Mouse (Mus musculus): Measurements from ENCODE around the gene Eed. TPM values are rescaled to one million over a fixed set of nuclear protein-coding genes. Genes with fewer than 3 reads are reported as not detected.
A peak's percentile ranks its signal among the peaks of the same experiment; 100 is the strongest.

Gene Eed
- total RNA-seq, 2 experiments from 2014 or later: 27.1 to 31.3 TPM

DNA sequence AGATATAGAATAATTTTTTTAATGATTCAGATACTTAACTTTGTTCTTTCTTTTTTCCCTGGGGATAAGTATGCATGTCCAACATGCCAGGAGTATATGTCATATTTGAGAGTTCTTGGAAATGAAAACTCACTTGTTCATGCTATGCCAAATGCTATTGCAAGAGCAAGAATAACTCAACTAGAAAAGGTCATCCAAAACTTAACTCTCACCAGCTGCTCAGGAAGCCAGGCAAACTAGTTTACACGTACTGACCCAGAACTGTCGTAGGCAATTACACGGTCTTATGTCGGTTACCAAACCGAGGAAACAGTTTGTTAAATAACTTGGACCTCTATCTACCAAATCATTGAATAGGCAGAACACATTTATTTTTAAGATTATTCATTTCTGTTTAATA lies 64.1 kb downstream of the Eed start:
- no peak for DNase-seq
- intact Hi-C loops (cut with DNase I): no loop called here

- intact Hi-C loops (cut with DNase I): no loop called here
- DNase-seq: no peak
These were observed 67.2 kb downstream of the Eed start for GRCm38 (mm10) chr7:89913432-89914158.

- intact Hi-C loops (cut with DNase I): no loop called here
- no peak for DNase-seq
These were observed 68.4 kb downstream of the Eed start for GRCm38 (mm10) chr7:89912356-89912755.

- no peak for DNase-seq
- intact Hi-C loops (cut with DNase I): loop anchor here (5.0 kb wide), 1 partner anchor 407 kb away; no protein-coding TSS in a partner anchor
These were observed 71.1 kb downstream of the Eed start for GRCm38 (mm10) chr7:89909711-89910110.

GRCm38 (mm10) chr7:89908899-89909621 lies 71.7 kb downstream of the Eed start:
- intact Hi-C loops (cut with DNase I): loop anchor here (5.0 kb wide), 1 partner anchor 407 kb away; no protein-coding TSS in a partner anchor
- no peak for DNase-seq

DNA sequence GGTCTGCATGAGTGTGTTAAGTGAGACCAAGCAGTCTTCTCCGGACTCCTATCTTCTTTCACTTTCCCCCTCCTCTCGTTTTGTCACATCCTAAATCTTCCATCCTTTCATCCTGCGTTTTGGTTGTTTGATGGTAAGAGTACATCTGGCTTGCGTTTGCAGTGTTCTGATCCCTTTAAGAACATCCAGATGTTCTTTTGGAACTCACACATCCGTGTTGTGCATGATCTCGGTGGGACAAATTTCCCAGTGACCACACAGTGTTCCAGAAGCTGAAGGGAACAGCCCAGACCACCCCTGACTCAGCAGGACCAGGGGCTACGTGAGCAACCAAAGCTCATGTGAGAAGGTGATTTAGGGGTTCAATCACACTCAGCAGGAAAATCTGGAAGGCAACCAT lies 72.4 kb downstream of the Eed start:
- no peak for DNase-seq
- intact Hi-C loops (cut with DNase I): loop anchor here (5.0 kb wide), 1 partner anchor 406 kb away; no protein-coding TSS in a partner anchor

DNA sequence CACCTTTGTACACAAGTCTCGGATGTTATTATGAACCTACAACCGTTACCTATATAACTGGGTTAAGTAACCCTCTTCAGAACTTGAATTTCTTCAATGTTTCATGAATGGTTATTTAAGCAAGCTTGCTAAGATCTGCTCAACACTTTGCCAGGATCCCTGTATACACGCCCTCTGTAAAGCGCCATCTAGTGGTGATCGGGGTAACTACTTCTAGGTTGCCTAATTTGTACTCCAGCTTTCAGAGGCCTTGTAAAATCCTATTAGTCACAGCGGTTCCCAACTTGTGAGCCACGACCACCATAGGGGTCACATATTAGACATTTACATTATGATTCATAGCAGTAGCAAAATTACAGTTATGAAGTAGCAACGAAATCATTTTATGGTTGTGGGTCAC lies 72.8 kb downstream of the Eed start:
- DNase-seq: peak; percentile 72 to 88
- intact Hi-C loops (cut with DNase I): loop anchor here (5.0 kb wide), 1 partner anchor 406 kb away; no protein-coding TSS in a partner anchor

Other genes starting within 250 kb of the Eed start
- gene Ccdc81, start 77.4 kb downstream of the Eed start, total RNA-seq (2021): under 1 TPM in 1 of 2 experiments, not detected in 1; 0.10 TPM
- gene Hikeshi, start 39.8 kb downstream of the Eed start, total RNA-seq (2021): 10 to 100 TPM; 52.0 to 61.7 TPM
- gene Picalm, start 149.2 kb upstream of the Eed start, total RNA-seq (2021): 100 to 1,000 TPM; 167 to 180 TPM